In genomic region chr17:28858205-28858604, GRCm38 (mm10) we compare ENCODE assay signal across 10 mouse cellular contexts. TPM values are rescaled to one million over a fixed set of nuclear protein-coding genes. Genes with fewer than 3 reads are reported as not detected.
DNase-seq lines count a peak whose midpoint lies in the region; ATAC-seq lines count a peak whose summit lies in the region.
"Had no signal": no experiment of that assay in that cellular context is flagged by ENCODE, and none has a peak within 500 bp of the region (broad histone marks: within the 10 kb centered on the region; RNA-seq: fewer than 3 reads in every experiment).

Gene Pnpla1, plus strand, starts transcription at chr17:28858411.

- 29% methylated on average over 12 of the region's 12 CpGs for whole genome bisulfite sequencing in embryonic facial prominence, embryonic 10.5 days
- 42% methylated on average over 12 of the region's 12 CpGs for WGBS in intestine, embryonic 15.5 days

- no peak within 1 kb of the TSS for H3K4me3 ChIP-seq in embryonic facial prominence, embryonic 10.5 days
- H3K4me3 ChIP-seq in intestine, embryonic 15.5 days (replicated peaks) = no peak within 1 kb of the TSS
- H3K4me3 ChIP-seq: liver, embryonic 15.5 days had no signal

- H3K27me3 ChIP-seq in embryonic facial prominence, embryonic 10.5 days (replicated peaks; ENCODE audit: low read depth, poor library complexity, severe bottlenecking) = no peaks in the 10 kb centered on the region
- H3K27me3 ChIP-seq in intestine, embryonic 15.5 days (replicated peaks) = no peaks in the 10 kb centered on the region

- H3K36me3 ChIP-seq in embryonic facial prominence, embryonic 10.5 days (replicated peaks) = no peaks in the 10 kb centered on the region
- no peaks in the 10 kb centered on the region for H3K36me3 ChIP-seq in intestine, embryonic 15.5 days
- H3K36me3 ChIP-seq: liver, embryonic 15.5 days had no signal

- peaks cover 10% of the 10 kb centered on the region; the same call in 1 of the 2 replicates for H3K9me3 ChIP-seq in embryonic facial prominence, embryonic 10.5 days
- no peaks in the 10 kb centered on the region for H3K9me3 ChIP-seq in intestine, embryonic 15.5 days
- H3K9me3 ChIP-seq: liver, embryonic 15.5 days had no signal

- peak; percentile 28 for DNase-seq in kidney, postnatal 10 days
- no peak for DNase-seq in kidney, adult 18-20 months
- DNase-seq in embryonic facial prominence, embryonic 10.5 days (ENCODE audit: low spot score) = peak; percentile 30
- DNase-seq in lung, postnatal 4 days = peak; percentile 44 to 62
- no peak for DNase-seq in left cerebral cortex, adult 18-20 months (ENCODE audit: low spot score in 2 of 2)
- no peak for DNase-seq in layer of hippocampus, postnatal 36 days
- DNase-seq: kidney, adult 9 months had no signal

- H3K27ac ChIP-seq in embryonic facial prominence, embryonic 10.5 days (replicated peaks) = no peak within 1 kb of the TSS
- no peak within 1 kb of the TSS for H3K27ac ChIP-seq in intestine, embryonic 15.5 days
- H3K27ac ChIP-seq: liver, embryonic 15.5 days had no signal

- H3K4me1 ChIP-seq in embryonic facial prominence, embryonic 10.5 days = peaks cover 3% of the 10 kb centered on the region
- H3K4me1 ChIP-seq in intestine, embryonic 15.5 days (replicated peaks) = 0 out of 2 replicates have a peak, but pooled peaks cover 6% of the 10 kb centered on the region

- H3K4me2 ChIP-seq in intestine, embryonic 15.5 days (replicated peaks) = no peak within 1 kb of the TSS
- H3K4me2 ChIP-seq: liver, embryonic 15.5 days had no signal

- no peak within 1 kb of the TSS for H3K9ac ChIP-seq in intestine, embryonic 15.5 days
- H3K9ac ChIP-seq: liver, embryonic 15.5 days had no signal

- peak; percentile 34 for ATAC-seq in intestine, embryonic 15.5 days

RNA-seq across cellular contexts. Expression of gene Pnpla1, which starts in this region (rescaled TPM):
- 0.09 TPM in 1 of 2 replicates, not detected in the other for polyA plus RNA-seq in embryonic facial prominence, embryonic 10.5 days (2016; fragmentation: Nextera tagmentation; extraction: Ambion mirVana)
- polyA plus RNA-seq in intestine, embryonic 15.5 days (2015; fragmentation: Nextera tagmentation; extraction: Ambion mirVana) = 0.95 and 1.2 TPM in 2 replicates
- total RNA-seq in left cerebral cortex, adult 18-20 months (2021) = under 1 TPM; 0.53 to 0.54 TPM
- under 1 TPM; 0.38 to 0.42 TPM for total RNA-seq in layer of hippocampus, postnatal 36 days (2021)
- polyA plus RNA-seq: midbrain, postnatal 0 days had no signal

Comparison
In these comparisons a context has a peak if more than half of its experiments do, and no peak if none do; other contexts are left out.
1. DNase-seq: peak in kidney, postnatal 10 days (single experiment) and lung, postnatal 4 days (2 of 2); none in kidney, adult 18-20 months (single experiment), left cerebral cortex, adult 18-20 months (0 of 2) and layer of hippocampus, postnatal 36 days (0 of 2).
2. Peak in DNase-seq in embryonic facial prominence, embryonic 10.5 days; RNA of the gene not detected or under 1 TPM.